Mouse (Mus musculus) midbrain, embryonic 15.5 days (tissue): ENCODE data around the gene Cbx4. TPM values are rescaled to one million over a fixed set of nuclear protein-coding genes. Genes with fewer than 3 reads are reported as not detected.

Source experiments
- polyA plus RNA-seq: library from polyadenylated mRNA; unstranded; fragments of >200 nt; fragmentation: Nextera tagmentation; extraction: Ambion mirVana; gene quantifications from 2 replicates; pipeline ENCODE4 v1.2.1, GENCODE M21; 2015

Gene Cbx4
- polyA plus RNA-seq, 1 experiment from 2014 or later = 24.7 TPM

Other genes with a start within 250 kb of the Cbx4 start
- gene Rbfox3, start 174.6 kb downstream of the Cbx4 start, polyA plus RNA-seq = 53.5 and 54.2 TPM in 2 replicates
- not detected in 2 replicates for gene Enpp7, start 98.0 kb downstream of the Cbx4 start, polyA plus RNA-seq
- 17.6 and 19.6 TPM in 2 replicates for gene Cbx2, start 63.3 kb downstream of the Cbx4 start, polyA plus RNA-seq
- gene Cbx8, start 45.3 kb downstream of the Cbx4 start, polyA plus RNA-seq = 9.6 and 9.7 TPM in 2 replicates
- 66.8 and 67.2 TPM in 2 replicates for gene Tbc1d16, start 142.3 kb upstream of the Cbx4 start, polyA plus RNA-seq
- 19.3 and 21.5 TPM in 2 replicates for gene Ccdc40, start 142.4 kb upstream of the Cbx4 start, polyA plus RNA-seq
- 93.9 and 95.3 TPM in 2 replicates for gene Gaa, start 181.7 kb upstream of the Cbx4 start, polyA plus RNA-seq
- gene Eif4a3, start 213.9 kb upstream of the Cbx4 start, polyA plus RNA-seq = 261 and 266 TPM in 2 replicates
- gene Card14, start 221.5 kb upstream of the Cbx4 start, polyA plus RNA-seq = 0.34 and 0.37 TPM in 2 replicates